Mouse (Mus musculus) megakaryocyte-erythroid progenitor cell, adult 5-6 weeks (primary cell): ENCODE data around the gene Olfr376. TPM values are rescaled to one million over a fixed set of nuclear protein-coding genes. Genes with fewer than 3 reads are reported as not detected.

ENCODE experiments used
- ATAC-seq: replicated peaks from 2 replicates; pipeline ENCODE4 v1.8.0; 2016; ENCODE audit warnings: mild to moderate bottlenecking, inconsistent platforms; ENCODE audit not compliant: severe bottlenecking, poor library complexity, low FRiP score, low TSS enrichment
- total RNA-seq, 2 experiments: library from RNA; stranded (forward) in 1 of 2; stranded (reverse) in 1 of 2; fragments of 200-1000, 215-1000 nt in 1 of 2; fragments of >200 nt in 1 of 2; fragmentation: Nextera tagmentation in 1 of 2; gene quantifications; 2 replicates each; pipeline ENCODE4 v1.2.3; 2014 to 2017

The Olfr376 gene
- total RNA-seq (2014; fragmentation: Nextera tagmentation) (not detected in 2 replicates), total RNA-seq (2017) (not detected in 2 replicates)

DNA sequence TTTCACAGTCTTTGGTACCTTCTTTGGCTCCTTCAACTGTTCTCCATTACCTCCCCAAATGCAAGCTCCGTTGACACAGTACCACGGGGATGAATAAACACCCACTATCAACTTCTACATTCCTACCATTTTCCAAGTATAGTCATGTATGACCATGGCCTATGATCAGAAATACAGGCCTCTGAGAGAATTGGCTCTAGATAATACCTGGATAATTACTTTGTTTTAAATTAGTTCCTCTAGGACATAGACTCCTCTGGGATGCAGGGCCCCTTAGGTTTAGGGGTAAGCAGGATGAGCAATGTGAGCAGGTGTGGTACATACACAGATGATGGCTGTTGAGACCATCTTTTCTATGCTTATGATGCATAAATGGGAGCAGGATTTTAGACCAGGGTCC lies at the start of gene Olfr376:
Gene Olfr376 (plus strand): TSS at position 301 of the 400 bp plus-strand sequence.
- no peak for ATAC-seq

GRCm38 (mm10) chr11:73323906-73324830 lies 46.9 kb upstream of the Olfr376 start:
- no peak; the same call in 1 of the 2 replicates for ATAC-seq

GRCm38 (mm10) chr11:73326485-73326886 lies 44.6 kb upstream of the Olfr376 start:
- no peak for ATAC-seq

DNA sequence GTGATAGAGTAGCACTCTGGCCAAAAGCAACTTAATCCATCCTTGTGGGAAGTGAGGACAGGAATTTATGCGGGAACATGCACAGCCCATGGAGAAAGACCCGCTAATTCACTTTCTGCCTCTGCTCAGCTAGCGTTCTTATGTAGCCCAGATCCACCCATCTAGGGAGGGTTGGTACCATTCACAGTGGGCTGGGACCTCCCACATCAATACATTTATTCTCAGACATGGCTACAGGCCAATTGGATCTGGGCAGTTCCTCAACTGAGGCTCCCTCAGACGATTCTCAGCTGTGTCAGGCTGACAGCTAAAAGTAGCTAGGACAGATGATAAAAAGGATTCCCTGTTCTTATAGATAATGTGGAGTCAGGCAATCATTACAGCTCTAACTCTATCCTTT lies 43.7 kb upstream of the Olfr376 start:
- ATAC-seq: no peak

DNA sequence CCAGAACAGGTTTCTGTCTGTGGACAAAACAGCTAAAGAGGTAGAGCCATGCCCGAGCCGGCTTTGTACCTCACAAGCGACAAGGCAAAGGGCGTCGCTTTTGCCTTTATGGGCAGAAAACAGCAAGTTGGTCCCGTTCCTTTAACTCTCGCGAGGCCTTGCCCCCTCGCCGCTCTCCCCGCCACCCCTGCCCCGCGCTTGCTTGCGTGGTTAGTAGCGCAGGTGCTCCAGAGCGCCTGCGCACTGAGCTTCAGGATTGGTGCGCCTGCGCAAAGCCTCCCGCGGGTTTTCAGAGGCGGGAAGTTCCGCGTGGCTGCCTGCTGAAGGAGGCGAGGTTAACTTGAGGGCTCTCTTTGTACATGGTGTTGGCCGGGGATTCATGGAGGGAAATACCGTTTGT lies 41.6 kb upstream of the Olfr376 start, which contains the start of the genes Aspa, Gm49340 and Spata22:
Gene Aspa (minus strand): TSS at position 155 of the 400 bp plus-strand sequence.
Gene Gm49340 (plus strand): TSS at position 300 of the 400 bp plus-strand sequence.
Gene Spata22 (plus strand): TSS at position 300 of the 400 bp plus-strand sequence.
- no peak for ATAC-seq

DNA sequence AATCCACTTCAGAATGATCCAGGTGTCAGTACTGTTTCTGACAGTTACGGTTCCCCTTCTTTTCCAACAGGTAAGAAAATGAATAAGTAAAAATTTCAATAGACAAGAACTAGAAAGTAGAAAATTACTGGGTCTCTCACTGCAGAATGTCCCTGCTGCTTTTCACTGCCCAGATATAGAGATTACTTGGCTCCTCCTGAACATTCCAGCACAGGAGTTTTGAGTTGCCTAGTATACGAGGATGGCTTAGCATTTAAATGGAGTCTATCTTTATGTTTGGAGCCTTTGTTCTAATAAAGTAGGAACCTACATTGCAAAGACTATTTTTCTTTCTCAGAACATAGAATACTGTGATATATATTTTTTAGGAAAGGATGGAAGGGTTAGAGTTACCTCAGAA lies 37.7 kb upstream of the Olfr376 start:
- no peak for ATAC-seq

DNA sequence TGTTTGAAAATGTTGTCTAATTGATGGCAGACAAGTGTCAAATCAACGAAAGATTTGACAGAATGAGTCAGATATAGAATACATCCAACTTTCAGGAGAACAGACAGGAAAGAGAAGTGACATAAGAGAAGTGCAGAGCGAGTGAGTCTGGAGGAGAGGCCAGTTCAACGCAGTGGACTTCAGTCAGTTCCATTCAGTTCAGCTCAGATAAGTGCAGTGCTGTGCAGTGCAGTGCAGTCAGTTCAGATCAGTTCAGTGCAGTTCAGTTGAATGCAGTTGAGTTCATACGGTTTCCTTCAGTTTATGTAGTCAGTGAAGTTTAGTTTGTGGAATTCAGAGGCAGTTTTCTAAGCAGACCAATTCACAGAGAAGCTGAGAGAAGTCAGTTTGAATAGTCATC lies 34.1 kb upstream of the Olfr376 start:
- no peak for ATAC-seq

DNA sequence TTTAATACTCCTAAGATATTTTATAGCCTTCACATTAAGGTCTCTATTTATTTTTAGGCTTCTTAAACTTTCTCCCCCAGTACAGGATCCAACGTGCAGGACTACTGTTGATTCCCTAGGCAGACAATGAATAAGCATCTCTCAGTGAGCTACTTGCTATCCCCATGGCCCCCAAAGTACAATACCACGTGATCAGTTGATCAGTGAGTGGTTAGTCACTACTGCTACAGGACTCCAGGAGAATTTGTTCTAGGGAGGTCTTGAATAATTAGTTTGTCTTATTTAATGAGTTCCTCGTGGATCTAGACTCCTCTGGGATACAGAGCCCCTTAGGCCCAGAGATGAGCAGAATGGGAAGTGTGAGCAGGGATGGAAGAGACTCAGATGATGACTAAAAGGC lies 20.6 kb upstream of the Olfr376 start, which contains the start of gene Olfr20:
Gene Olfr20 (plus strand): TSS at position 301 of the 400 bp plus-strand sequence.
- ATAC-seq: no peak

DNA sequence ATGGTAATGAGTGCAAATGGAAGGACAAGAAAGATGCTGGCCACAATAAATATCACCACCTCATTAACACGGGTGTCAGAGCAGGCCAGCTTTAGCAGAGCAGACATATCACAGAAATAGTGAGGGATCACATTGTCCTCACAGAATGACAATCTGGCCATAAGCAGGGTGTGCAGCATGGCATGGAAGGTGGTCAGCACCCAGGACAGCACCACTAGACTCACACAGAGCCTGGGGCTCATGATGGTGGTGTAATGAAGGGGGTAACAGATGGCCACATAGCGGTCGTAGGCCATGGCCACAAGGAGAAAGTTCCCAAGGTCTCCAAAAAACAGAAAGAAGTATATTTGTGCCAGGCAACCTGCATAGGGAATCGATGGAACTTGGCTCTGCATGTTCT lies 24.3 kb downstream of the Olfr376 start:
- ATAC-seq: no peak

GRCm38 (mm10) chr11:73399514-73399913 lies 28.5 kb downstream of the Olfr376 start, which contains the start of gene Olfr1:
TSS of gene Olfr1 (minus strand) at chr11:73399614.
- ATAC-seq: no peak

Other genes with a start within 250 kb of the Olfr376 start
- gene Haspin, start 233.0 kb upstream of the Olfr376 start, total RNA-seq (2014; fragmentation: Nextera tagmentation): 10.9 and 14.4 TPM in 2 replicates
- gene Haspin, start 233.0 kb upstream of the Olfr376 start, total RNA-seq (2017): 12.8 and 14.8 TPM in 2 replicates
- 1.7 TPM in 1 of 2 replicates, not detected in the other for gene P2rx5, start 210.8 kb upstream of the Olfr376 start, total RNA-seq (2014; fragmentation: Nextera tagmentation)
- gene P2rx5, start 210.8 kb upstream of the Olfr376 start, total RNA-seq (2017): not detected in 2 replicates
- 77.1 and 79.8 TPM in 2 replicates for gene Emc6, start 194.2 kb upstream of the Olfr376 start, total RNA-seq (2014; fragmentation: Nextera tagmentation)
- gene Emc6, start 194.2 kb upstream of the Olfr376 start, total RNA-seq (2017): 34.1 and 53.7 TPM in 2 replicates
- gene Tax1bp3, start 194.2 kb upstream of the Olfr376 start, total RNA-seq (2014; fragmentation: Nextera tagmentation): 3.8 and 5.6 TPM in 2 replicates
- gene Tax1bp3, start 194.2 kb upstream of the Olfr376 start, total RNA-seq (2017): 1.2 and 5.5 TPM in 2 replicates
- 12.0 and 13.2 TPM in 2 replicates for gene Ctns, start 172.2 kb upstream of the Olfr376 start, total RNA-seq (2014; fragmentation: Nextera tagmentation)
- 4.0 and 9.5 TPM in 2 replicates for gene Ctns, start 172.2 kb upstream of the Olfr376 start, total RNA-seq (2017)
- gene Shpk, start 171.8 kb upstream of the Olfr376 start, total RNA-seq (2014; fragmentation: Nextera tagmentation): 2.5 and 8.5 TPM in 2 replicates
- 0.80 and 3.3 TPM in 2 replicates for gene Shpk, start 171.8 kb upstream of the Olfr376 start, total RNA-seq (2017)
- gene Trpv1, start 137.0 kb upstream of the Olfr376 start, total RNA-seq (2014; fragmentation: Nextera tagmentation): not detected in 2 replicates
- gene Trpv1, start 137.0 kb upstream of the Olfr376 start, total RNA-seq (2017): not detected in 2 replicates
- gene Trpv3, start 103.9 kb upstream of the Olfr376 start, total RNA-seq (2014; fragmentation: Nextera tagmentation): not detected in 2 replicates
- gene Trpv3, start 103.9 kb upstream of the Olfr376 start, total RNA-seq (2017): not detected in 2 replicates
- gene Aspa, start 41.6 kb upstream of the Olfr376 start, total RNA-seq (2014; fragmentation: Nextera tagmentation): not detected in 2 replicates
- 3.0 and 10.2 TPM in 2 replicates for gene Aspa, start 41.6 kb upstream of the Olfr376 start, total RNA-seq (2017)
- not detected in 2 replicates for gene Gm49340, start 41.5 kb upstream of the Olfr376 start, total RNA-seq (2014; fragmentation: Nextera tagmentation)
- gene Gm49340, start 41.5 kb upstream of the Olfr376 start, total RNA-seq (2017): not detected in 2 replicates
- not detected in 2 replicates for gene Spata22, start 41.5 kb upstream of the Olfr376 start, total RNA-seq (2014; fragmentation: Nextera tagmentation)
- not detected in 2 replicates for gene Spata22, start 41.5 kb upstream of the Olfr376 start, total RNA-seq (2017)
- not detected in 2 replicates for gene Olfr20, start 20.5 kb upstream of the Olfr376 start, total RNA-seq (2014; fragmentation: Nextera tagmentation)
- gene Olfr20, start 20.5 kb upstream of the Olfr376 start, total RNA-seq (2017): not detected in 2 replicates
- not detected in 2 replicates for gene Olfr1, start 28.4 kb downstream of the Olfr376 start, total RNA-seq (2014; fragmentation: Nextera tagmentation)
- not detected in 2 replicates for gene Olfr1, start 28.4 kb downstream of the Olfr376 start, total RNA-seq (2017)
- gene Olfr378, start 57.2 kb downstream of the Olfr376 start, total RNA-seq (2014; fragmentation: Nextera tagmentation): not detected in 2 replicates
- not detected in 2 replicates for gene Olfr378, start 57.2 kb downstream of the Olfr376 start, total RNA-seq (2017)
- gene Olfr380, start 86.3 kb downstream of the Olfr376 start, total RNA-seq (2014; fragmentation: Nextera tagmentation): not detected in 2 replicates
- not detected in 2 replicates for gene Olfr380, start 86.3 kb downstream of the Olfr376 start, total RNA-seq (2017)
- not detected in 2 replicates for gene Olfr381, start 120.4 kb downstream of the Olfr376 start, total RNA-seq (2014; fragmentation: Nextera tagmentation)
- gene Olfr381, start 120.4 kb downstream of the Olfr376 start, total RNA-seq (2017): not detected in 2 replicates
- not detected in 2 replicates for gene Olfr382, start 146.0 kb downstream of the Olfr376 start, total RNA-seq (2014; fragmentation: Nextera tagmentation)
- not detected in 2 replicates for gene Olfr382, start 146.0 kb downstream of the Olfr376 start, total RNA-seq (2017)
- not detected in 2 replicates for gene Olfr385, start 221.8 kb downstream of the Olfr376 start, total RNA-seq (2014; fragmentation: Nextera tagmentation)
- gene Olfr385, start 221.8 kb downstream of the Olfr376 start, total RNA-seq (2017): not detected in 2 replicates
- not detected in 2 replicates for gene Olfr384, start 227.3 kb downstream of the Olfr376 start, total RNA-seq (2014; fragmentation: Nextera tagmentation)
- gene Olfr384, start 227.3 kb downstream of the Olfr376 start, total RNA-seq (2017): not detected in 2 replicates